Mouse (Mus musculus) kidney, embryonic 16.5 days (tissue): ENCODE measurements at regions not wholly inside any gene's neighbourhood (a gene's known extent, or its start where the extent isn't known, plus 50 kb on each side); places are given as distances from the start of the nearest gene placed in this dataset.

Experiments used
- ATAC-seq: fragments of 200-750 bp; cut with Nextera tagmentation; 2 replicates; pipeline ENCODE4 v1.8.0; 2017; ENCODE audit warnings: moderate TSS enrichment; ENCODE audit not compliant: low FRiP score, low TSS enrichment
- H3K27ac ChIP-seq: fragments of 300-500 bp; sonication (generic); 2 replicates; pipeline ENCODE4 v1.5.1; 2014; ENCODE audit warnings: low read length
- H3K27me3 ChIP-seq: fragments of 300-500 bp; sonication (generic); 2 replicates; pipeline ENCODE4 v1.6.1; 2014; ENCODE audit warnings: low read length, control low read depth, mixed read lengths; ENCODE audit not compliant: insufficient read depth
- H3K36me3 ChIP-seq: fragments of 300-500 bp; sonication (generic); 2 replicates; pipeline ENCODE4 v1.6.1; 2014; ENCODE audit warnings: low read length, control low read depth, mixed read lengths; ENCODE audit not compliant: insufficient read depth
- H3K4me1 ChIP-seq: fragments of 300-500 bp; sonication (generic); 2 replicates; pipeline ENCODE4 v1.6.1; 2014; ENCODE audit warnings: low read length, control low read depth, mixed read lengths; ENCODE audit not compliant: insufficient read depth
- H3K4me2 ChIP-seq: fragments of 300-500 bp; sonication (generic); replicated peaks from 2 replicates; pipeline ENCODE4 v1.6.1; 2014; ENCODE audit warnings: low read depth, low read length
- H3K4me3 ChIP-seq: fragments of 300-500 bp; sonication (generic); 2 replicates; pipeline ENCODE4 v1.5.1; 2014; ENCODE audit warnings: mild to moderate bottlenecking, low read length
- H3K9ac ChIP-seq: fragments of 300-500 bp; sonication (generic); replicated peaks from 2 replicates; pipeline ENCODE4 v1.6.1; 2014; ENCODE audit warnings: low read length
- H3K9me3 ChIP-seq: fragments of 300-500 bp; sonication (generic); 2 replicates; pipeline ENCODE4 v1.6.1; 2016; ENCODE audit warnings: low read length, control low read depth
- WGBS: fragments of 180-500 bp; shearing (Covaris S2); extraction: QIAGEN DNeasy Blood & Tissue Kit; methylation state at CpG from one replicate; pipeline ENCODE4 v1.1.7; 2014; 5-methylcytosine and 5-hydroxymethylcytosine counted together

DNA sequence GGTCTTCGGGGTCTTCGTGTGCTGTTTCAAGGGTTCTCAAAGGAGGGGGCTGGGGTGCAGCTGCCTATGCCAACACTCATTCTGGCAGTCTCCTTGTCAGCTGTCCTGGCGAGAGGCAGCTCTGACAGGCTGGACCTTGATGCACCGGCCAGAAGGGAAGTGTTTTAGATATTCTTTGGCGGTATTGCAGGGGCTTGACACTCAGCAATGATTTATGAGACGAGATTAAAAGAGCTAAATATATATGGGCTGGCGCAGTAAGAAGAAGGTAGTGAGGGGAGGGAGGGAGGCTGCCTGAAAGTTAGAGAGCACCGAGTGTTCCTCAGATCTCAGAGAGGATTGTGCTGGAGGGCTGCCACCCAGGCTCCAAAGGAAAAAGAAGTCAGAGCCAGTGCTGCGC lies 50.2 kb upstream of the Pdzd8 start:
- H3K4me1 ChIP-seq, result peaks cover 17% of the 10 kb centered on the region
- H3K4me3 ChIP-seq, result no peak overlapping the region
- no peak overlapping the region for H3K27ac ChIP-seq
- H3K36me3 ChIP-seq, result no peaks in the 10 kb centered on the region
- no peak overlapping the region for H3K9ac ChIP-seq
- no peak overlapping the region for H3K4me2 ChIP-seq
- ATAC-seq, result no peak
- no peaks in the 10 kb centered on the region for H3K9me3 ChIP-seq
- 0 out of 2 replicates have a peak, but pooled peaks cover 3% of the 10 kb centered on the region for H3K27me3 ChIP-seq
- WGBS, result 54% methylated on average over 9 of the region's 9 CpGs

DNA sequence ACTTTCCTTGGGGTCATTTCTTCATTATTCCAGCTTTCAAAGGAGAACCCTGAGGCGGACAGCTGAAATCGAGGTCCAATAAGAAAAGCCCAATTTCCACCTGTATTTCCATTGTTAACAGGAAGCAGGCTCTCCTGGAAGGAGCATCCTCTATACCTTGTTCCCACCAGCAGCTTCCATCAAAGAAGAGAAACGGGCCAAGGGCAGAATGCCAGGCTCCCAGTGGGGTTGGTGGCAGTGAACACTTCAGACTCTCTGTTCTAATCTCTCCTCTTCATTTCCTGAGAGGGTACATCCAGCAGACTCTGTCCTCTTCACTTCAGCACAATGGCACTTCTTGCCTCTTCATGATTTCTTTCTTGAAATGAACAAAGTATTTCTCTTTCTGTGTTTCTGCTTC lies 50.9 kb upstream of the Pdzd8 start:
- Histone ChIP-seq H3K36me3 (no peaks in the 10 kb centered on the region), H3K27ac (no peak overlapping the region), H3K4me2 (no peak overlapping the region), H3K9ac (no peak overlapping the region), H3K27me3 (0 out of 2 replicates have a peak, but pooled peaks cover 3% of the 10 kb centered on the region), H3K4me1 (peaks cover 21% of the 10 kb centered on the region), H3K4me3 (no peak overlapping the region), H3K9me3 (no peaks in the 10 kb centered on the region)
- 76% methylated on average over 3 of the region's 3 CpGs for WGBS
- no peak for ATAC-seq

DNA sequence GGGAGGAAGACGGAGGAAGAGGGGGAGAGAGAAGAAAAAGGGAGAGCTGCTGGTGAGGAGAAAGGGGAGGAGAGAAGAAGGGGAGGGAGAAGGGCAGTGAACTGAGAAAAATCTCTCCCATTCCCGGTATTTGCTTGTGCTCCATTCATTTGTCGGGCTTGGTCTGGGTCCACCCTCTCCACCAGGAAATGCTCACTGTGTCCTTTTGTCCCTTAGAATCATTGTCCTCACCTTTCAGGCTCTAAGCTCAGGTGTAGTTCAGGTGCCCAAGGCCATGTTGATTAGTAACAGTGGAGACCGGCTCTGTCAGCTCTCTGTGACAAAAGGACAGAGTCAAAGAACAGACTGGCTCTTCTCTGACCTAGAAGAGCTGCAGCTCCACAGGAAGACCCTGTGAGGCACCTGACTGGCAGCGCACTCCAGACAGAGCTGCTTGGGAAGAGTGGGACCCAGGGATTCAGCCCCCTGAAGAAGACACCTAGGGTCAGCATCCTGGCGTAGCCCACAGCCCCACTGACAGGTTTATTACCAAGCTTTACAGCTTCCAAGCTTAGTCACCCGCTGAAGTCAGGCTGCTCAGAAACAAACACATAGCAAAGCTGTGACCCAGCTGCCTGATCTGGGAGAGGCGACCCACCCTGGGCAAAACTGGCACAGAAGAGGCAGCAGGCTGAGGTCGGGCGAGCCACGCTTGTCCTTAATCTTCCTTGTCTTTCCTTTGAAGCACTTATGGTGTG lies 54.4 kb upstream of the Pdzd8 start:
- H3K9me3 ChIP-seq, result no peaks in the 10 kb centered on the region
- 0 out of 2 replicates have a peak, but pooled peaks cover 3% of the 10 kb centered on the region for H3K27me3 ChIP-seq
- H3K27ac ChIP-seq, result no peak overlapping the region
- ATAC-seq, result peak; percentile 75
- no peak overlapping the region for H3K9ac ChIP-seq
- H3K4me1 ChIP-seq, result peaks cover 13% of the 10 kb centered on the region
- 10% methylated on average over 11 of the region's 11 CpGs for WGBS
- H3K4me2 ChIP-seq, result 0 out of 2 replicates have a peak overlapping the region, but pooled peaks have one; percentile 24
- H3K4me3 ChIP-seq, result no peak overlapping the region
- no peaks in the 10 kb centered on the region for H3K36me3 ChIP-seq

DNA sequence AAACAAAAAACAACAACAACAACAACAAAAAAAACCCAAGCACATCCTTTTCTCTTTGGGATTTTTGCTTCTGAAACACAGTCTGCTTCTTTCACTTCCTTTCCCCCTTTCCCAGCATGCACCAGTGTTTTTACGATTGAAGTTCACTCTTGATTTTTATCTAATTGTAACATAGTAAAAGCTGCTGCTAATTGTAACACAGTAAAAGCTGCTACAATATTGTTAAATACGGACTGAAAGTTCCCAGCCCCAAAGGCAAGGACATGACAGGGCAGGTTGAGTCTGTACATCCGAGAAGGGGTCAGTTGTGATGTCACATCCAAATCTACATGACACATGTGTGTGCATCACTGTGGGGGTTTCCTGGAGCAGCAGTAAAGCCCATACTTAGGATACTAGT lies 55.7 kb upstream of the Pdzd8 start:
- no peak for ATAC-seq
- Histone ChIP-seq H3K4me1 (peaks cover 13% of the 10 kb centered on the region), H3K27ac (no peak overlapping the region), H3K27me3 (0 out of 2 replicates have a peak, but pooled peaks cover 3% of the 10 kb centered on the region), H3K9ac (no peak overlapping the region), H3K4me2 (no peak overlapping the region), H3K4me3 (no peak overlapping the region), H3K36me3 (no peaks in the 10 kb centered on the region), H3K9me3 (no peaks in the 10 kb centered on the region)
- 55% methylated on average over 3 of the region's 3 CpGs for WGBS

DNA sequence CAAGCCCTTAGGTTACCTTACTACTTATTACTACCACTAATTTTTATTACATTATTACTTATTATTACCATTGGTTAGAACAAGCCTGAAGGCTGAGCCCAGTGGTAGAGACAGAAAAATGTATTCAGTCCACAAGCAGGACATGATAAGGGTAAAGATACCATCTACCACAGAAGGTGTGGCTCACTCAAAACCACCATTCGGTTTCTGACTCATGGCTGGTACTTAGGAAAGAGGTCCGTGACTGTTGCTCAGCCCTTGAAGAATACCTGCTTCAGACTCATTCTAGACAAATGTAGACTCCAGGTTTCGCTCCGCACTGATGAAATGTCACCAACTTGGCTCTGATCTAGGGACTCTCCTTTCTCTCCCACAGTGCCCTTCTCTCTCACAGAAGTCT lies 56.1 kb upstream of the Emx2 start:
- 0 out of 2 replicates have a peak, but pooled peaks cover 3% of the 10 kb centered on the region for H3K27me3 ChIP-seq
- H3K27ac ChIP-seq, result no peak overlapping the region
- no peak overlapping the region for H3K4me2 ChIP-seq
- WGBS, result 94% methylated on average over 4 of the region's 4 CpGs
- peaks cover 13% of the 10 kb centered on the region for H3K4me1 ChIP-seq
- no peaks in the 10 kb centered on the region for H3K9me3 ChIP-seq
- no peak overlapping the region for H3K4me3 ChIP-seq
- no peak overlapping the region for H3K9ac ChIP-seq
- no peaks in the 10 kb centered on the region for H3K36me3 ChIP-seq
- ATAC-seq, result no peak

DNA sequence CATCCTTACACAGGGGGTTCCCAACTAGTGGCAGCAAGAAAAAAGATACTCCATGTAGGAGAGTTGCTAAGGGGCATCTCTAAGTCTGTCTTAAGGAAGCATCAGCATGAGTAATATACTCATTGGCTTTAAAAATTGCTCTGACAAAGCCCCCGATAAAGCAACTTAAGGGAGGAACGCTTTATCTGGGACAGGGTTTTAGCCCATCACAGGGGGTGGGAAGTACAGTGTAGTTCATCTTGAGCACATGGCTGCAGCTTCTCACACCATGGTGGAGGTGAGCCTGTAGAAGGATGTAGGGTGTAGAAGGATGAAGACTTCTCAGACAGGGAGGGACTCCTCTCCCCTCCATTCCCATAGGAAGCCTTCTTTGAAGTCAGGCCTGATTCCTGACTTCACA lies 54.1 kb upstream of the Emx2 start:
- Histone ChIP-seq H3K4me2 (no peak overlapping the region), H3K4me1 (peaks cover 13% of the 10 kb centered on the region), H3K36me3 (no peaks in the 10 kb centered on the region), H3K9ac (no peak overlapping the region), H3K9me3 (no peaks in the 10 kb centered on the region), H3K27ac (no peak overlapping the region), H3K4me3 (no peak overlapping the region), H3K27me3 (0 out of 2 replicates have a peak, but pooled peaks cover 2% of the 10 kb centered on the region)
- no peak for ATAC-seq
- 93% methylated on average over 2 of the region's 2 CpGs for WGBS

DNA sequence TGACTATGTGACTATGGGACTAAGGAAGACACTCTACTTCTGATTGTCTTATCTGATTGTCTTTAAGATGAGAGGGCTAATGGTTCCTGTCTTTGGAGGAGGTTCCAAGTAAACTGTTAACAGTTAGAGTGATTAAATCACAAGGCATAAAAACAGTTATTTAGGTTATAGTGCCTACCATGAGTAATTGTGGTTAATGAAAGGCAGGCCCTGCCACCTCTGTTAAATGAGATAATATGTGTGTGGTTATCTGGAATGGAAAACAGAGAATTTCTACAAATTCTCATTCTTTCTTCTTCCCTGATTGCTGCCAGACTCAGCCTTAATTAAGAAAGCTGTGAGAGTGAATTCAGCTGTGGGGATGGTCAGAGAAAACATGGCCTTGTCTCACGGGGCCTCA lies 53.4 kb upstream of the Emx2 start:
- 80% methylated on average over 1 of the region's 1 CpGs for WGBS
- Histone ChIP-seq H3K36me3 (no peaks in the 10 kb centered on the region), H3K27ac (no peak overlapping the region), H3K9ac (no peak overlapping the region), H3K27me3 (no peaks in the 10 kb centered on the region), H3K4me3 (no peak overlapping the region), H3K4me2 (no peak overlapping the region), H3K4me1 (peaks cover 13% of the 10 kb centered on the region), H3K9me3 (no peaks in the 10 kb centered on the region)
- ATAC-seq, result no peak

DNA sequence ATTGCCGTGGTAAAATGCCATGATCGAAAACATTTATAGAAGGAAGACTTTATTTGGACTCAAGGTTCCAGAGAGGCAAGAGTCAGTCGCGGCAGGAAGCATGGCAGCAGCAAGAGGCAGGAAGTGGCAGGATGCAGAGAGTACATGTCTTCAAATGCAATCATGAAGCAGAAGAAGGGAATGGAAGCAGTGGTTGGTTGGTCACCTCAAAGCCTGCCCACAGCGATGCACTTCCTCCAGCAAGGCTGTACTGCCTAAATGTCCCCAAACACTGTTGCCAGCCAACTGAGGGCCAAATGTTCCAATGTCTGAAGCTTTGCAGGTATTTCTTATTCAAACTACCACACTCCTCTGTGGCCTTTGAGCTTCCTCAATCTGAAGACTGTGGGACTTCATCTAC lies 52.6 kb upstream of the Emx2 start:
- Histone ChIP-seq H3K9me3 (no peaks in the 10 kb centered on the region), H3K9ac (no peak overlapping the region), H3K4me1 (peaks cover 4% of the 10 kb centered on the region), H3K27me3 (no peaks in the 10 kb centered on the region), H3K36me3 (no peaks in the 10 kb centered on the region), H3K27ac (no peak overlapping the region), H3K4me2 (no peak overlapping the region), H3K4me3 (no peak overlapping the region)
- 88% methylated on average over 5 of the region's 5 CpGs for WGBS
- ATAC-seq, result no peak

DNA sequence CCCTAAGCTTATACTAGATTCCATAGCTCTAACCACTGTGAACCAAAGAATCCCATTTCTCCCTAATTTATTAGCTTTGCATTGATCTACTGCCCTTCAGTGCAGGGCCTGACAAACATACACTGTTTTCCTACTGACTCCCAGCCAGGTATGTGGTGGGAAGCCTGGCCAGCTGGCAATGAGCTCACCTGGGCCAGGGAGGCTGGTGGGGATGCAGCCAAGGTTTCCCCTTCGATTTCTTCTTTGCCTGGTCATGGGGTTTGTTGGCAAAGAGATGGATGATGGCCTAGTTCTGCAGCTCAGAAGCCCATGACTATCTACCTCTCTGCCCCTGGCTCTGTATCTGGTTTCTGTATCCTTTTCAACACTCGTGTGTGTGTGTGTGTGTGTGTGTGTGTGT lies 50.1 kb upstream of the Emx2 start:
- no peak overlapping the region for H3K4me2 ChIP-seq
- no peaks in the 10 kb centered on the region for H3K36me3 ChIP-seq
- H3K4me3 ChIP-seq, result no peak overlapping the region
- WGBS, result 85% methylated on average over 2 of the region's 2 CpGs
- no peaks in the 10 kb centered on the region for H3K27me3 ChIP-seq
- no peaks in the 10 kb centered on the region for H3K9me3 ChIP-seq
- no peak overlapping the region for H3K9ac ChIP-seq
- no peaks in the 10 kb centered on the region for H3K4me1 ChIP-seq
- H3K27ac ChIP-seq, result no peak overlapping the region
- no peak for ATAC-seq
